Mouse (Mus musculus) stomach, postnatal 0 days (tissue): ENCODE data around the gene Dnhd1.

Source experiments
- CTCF ChIP-seq: IDR thresholded peaks from 2 replicates; pipeline ENCODE4 v1.5.1; 2016; ENCODE audit warnings: antibody characterized with exemption, low read depth, mild to moderate bottlenecking, moderate library complexity
- EP300 ChIP-seq: optimal IDR thresholded peaks from 2 replicates; pipeline ENCODE3; 2016; ENCODE audit warnings: antibody characterized with exemption

DNA sequence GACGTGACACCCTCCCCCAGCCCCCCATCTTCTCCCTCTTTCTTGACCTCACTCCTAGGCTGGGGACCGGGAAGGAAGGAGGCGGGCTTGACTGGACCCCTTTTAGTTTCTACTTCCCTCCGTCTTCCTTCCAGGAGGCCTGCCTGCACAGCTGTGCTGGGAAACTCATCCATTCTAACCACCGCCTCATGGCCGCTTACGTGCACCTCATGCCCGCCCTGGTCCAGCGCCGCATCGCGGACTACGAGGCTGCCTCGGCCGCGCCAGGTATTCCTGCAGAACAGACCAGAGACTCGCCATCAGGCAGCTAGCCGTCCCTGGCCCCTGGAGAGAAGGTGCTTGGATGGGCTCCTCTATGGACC, 9.8 kb upstream of the Dnhd1 start:
- TF ChIP-seq CTCF = peak; percentile 29; the same call in 1 of the 2 replicates
- TF ChIP-seq EP300 = no peak
